Mouse (Mus musculus) neural tube, embryonic 12.5 days (tissue): ENCODE data around the gene Egln1. TPM values are rescaled to one million over a fixed set of nuclear protein-coding genes. Genes with fewer than 3 reads are reported as not detected.

Experiments used
- ATAC-seq: fragments of 200-750 bp; cut with Nextera tagmentation; 2 replicates; pipeline ENCODE4 v1.8.0; 2017; ENCODE audit warnings: low read depth, mild to moderate bottlenecking, moderate TSS enrichment, moderate library complexity; ENCODE audit not compliant: low FRiP score
- H3K27ac ChIP-seq: fragments of 300-500 bp; sonication (generic); 2 replicates; pipeline ENCODE4 v1.5.1; 2016
- H3K27me3 ChIP-seq: fragments of 300-500 bp; sonication (generic); replicated peaks from 2 replicates; pipeline ENCODE4 v1.6.1; 2016; ENCODE audit warnings: mild to moderate bottlenecking
- H3K36me3 ChIP-seq: fragments of 300-500 bp; sonication (generic); 2 replicates; pipeline ENCODE4 v1.6.1; 2016; ENCODE audit warnings: mild to moderate bottlenecking
- H3K4me1 ChIP-seq: fragments of 300-500 bp; sonication (generic); 2 replicates; pipeline ENCODE4 v1.6.1; 2016
- H3K4me2 ChIP-seq: fragments of 300-500 bp; sonication (generic); replicated peaks from 2 replicates; pipeline ENCODE4 v1.6.1; 2016; ENCODE audit warnings: mild to moderate bottlenecking
- H3K4me3 ChIP-seq: fragments of 300-500 bp; sonication (generic); 2 replicates; pipeline ENCODE4 v1.5.1; 2016
- H3K9ac ChIP-seq: fragments of 300-500 bp; sonication (generic); 2 replicates; pipeline ENCODE4 v1.6.1; 2016; ENCODE audit warnings: mild to moderate bottlenecking
- H3K9me3 ChIP-seq: fragments of 300-500 bp; sonication (generic); 2 replicates; pipeline ENCODE4 v1.6.1; 2016; ENCODE audit warnings: mild to moderate bottlenecking
- WGBS: fragments of 180-500 bp; shearing (Covaris S2); methylation state at CpG from one replicate; pipeline ENCODE4 v1.1.7; 2016; 5-methylcytosine and 5-hydroxymethylcytosine counted together
- polyA plus RNA-seq: library from polyadenylated mRNA; unstranded; fragments of >200 nt; fragmentation: Nextera tagmentation; extraction: Ambion mirVana; gene quantifications from 2 replicates; pipeline ENCODE4 v1.2.1, GENCODE M21; 2016

Egln1 gene
- polyA plus RNA-seq, 1 experiment from 2014 or later = 17.4 TPM

- no peak overlapping the region for H3K4me2 ChIP-seq
- H3K4me1 ChIP-seq = 0 out of 2 replicates have a peak, but pooled peaks cover 4% of the 10 kb centered on the region
- H3K9ac ChIP-seq = no peak overlapping the region
- no peak for ATAC-seq
- peaks cover 12% of the 10 kb centered on the region for H3K36me3 ChIP-seq
- no peak overlapping the region for H3K27ac ChIP-seq
- WGBS = 92% methylated on average over 4 of the region's 4 CpGs
- no peaks in the 10 kb centered on the region for H3K27me3 ChIP-seq
- no peaks in the 10 kb centered on the region for H3K9me3 ChIP-seq
- no peak overlapping the region for H3K4me3 ChIP-seq
Measured at GRCm38 (mm10) chr8:124937293-124937692, 11.8 kb downstream of the Egln1 start.

- H3K9ac ChIP-seq = no peak overlapping the region
- H3K36me3 ChIP-seq = peaks cover 12% of the 10 kb centered on the region
- no peak for ATAC-seq
- 0 out of 2 replicates have a peak, but pooled peaks cover 4% of the 10 kb centered on the region for H3K4me1 ChIP-seq
- H3K4me3 ChIP-seq = no peak overlapping the region
- H3K4me2 ChIP-seq = no peak overlapping the region
- no peaks in the 10 kb centered on the region for H3K9me3 ChIP-seq
- H3K27ac ChIP-seq = no peak overlapping the region
- no peaks in the 10 kb centered on the region for H3K27me3 ChIP-seq
- 96% methylated on average over 10 of the region's 10 CpGs for WGBS
Measured at GRCm38 (mm10) chr8:124936699-124937098, 12.4 kb downstream of the Egln1 start.

GRCm38 (mm10) chr8:124935116-124935515 is 14.0 kb downstream of the Egln1 start:
- Histone ChIP-seq H3K4me2 (no peak overlapping the region), H3K9ac (no peak overlapping the region), H3K9me3 (no peaks in the 10 kb centered on the region), H3K4me1 (no peaks in the 10 kb centered on the region), H3K36me3 (peaks cover 12% of the 10 kb centered on the region), H3K27ac (no peak overlapping the region), H3K4me3 (no peak overlapping the region), H3K27me3 (no peaks in the 10 kb centered on the region)
- WGBS = 85% methylated on average over 5 of the region's 5 CpGs
- ATAC-seq = no peak

GRCm38 (mm10) chr8:124932435-124932834 is 16.7 kb downstream of the Egln1 start:
- no peaks in the 10 kb centered on the region for H3K4me1 ChIP-seq
- WGBS = 89% methylated on average over 3 of the region's 3 CpGs
- no peak overlapping the region for H3K27ac ChIP-seq
- no peaks in the 10 kb centered on the region for H3K27me3 ChIP-seq
- no peak overlapping the region for H3K4me2 ChIP-seq
- no peak overlapping the region for H3K4me3 ChIP-seq
- no peaks in the 10 kb centered on the region for H3K9me3 ChIP-seq
- H3K36me3 ChIP-seq = peaks cover 2% of the 10 kb centered on the region; the same call in 1 of the 2 replicates
- H3K9ac ChIP-seq = no peak overlapping the region
- no peak for ATAC-seq

- 86% methylated on average over 4 of the region's 4 CpGs for WGBS
- Histone ChIP-seq H3K27me3 (no peaks in the 10 kb centered on the region), H3K36me3 (peaks cover 12% of the 10 kb centered on the region; the same call in 1 of the 2 replicates), H3K4me1 (no peaks in the 10 kb centered on the region), H3K4me2 (no peak overlapping the region), H3K9me3 (no peaks in the 10 kb centered on the region), H3K9ac (no peak overlapping the region), H3K4me3 (no peak overlapping the region), H3K27ac (no peak overlapping the region)
- no peak for ATAC-seq
Measured at GRCm38 (mm10) chr8:124930649-124931048, 18.5 kb downstream of the Egln1 start.

GRCm38 (mm10) chr8:124930086-124930485 is 19.0 kb downstream of the Egln1 start:
- WGBS = 94% methylated on average over 13 of the region's 13 CpGs
- no peak for ATAC-seq

GRCm38 (mm10) chr8:124929006-124929405 is 20.1 kb downstream of the Egln1 start:
- no peak overlapping the region for H3K4me2 ChIP-seq
- H3K4me1 ChIP-seq = no peaks in the 10 kb centered on the region
- H3K9me3 ChIP-seq = no peaks in the 10 kb centered on the region
- H3K27ac ChIP-seq = no peak overlapping the region
- no peak for ATAC-seq
- 94% methylated on average over 11 of the region's 11 CpGs for WGBS
- peaks cover 14% of the 10 kb centered on the region; the same call in 1 of the 2 replicates for H3K36me3 ChIP-seq
- no peaks in the 10 kb centered on the region for H3K27me3 ChIP-seq
- no peak overlapping the region for H3K4me3 ChIP-seq
- no peak overlapping the region for H3K9ac ChIP-seq

More at GRCm38 (mm10) chr8:124930086-124930485, 19.0 kb downstream of the Egln1 start:
- Histone ChIP-seq H3K4me2 (no peak overlapping the region), H3K27ac (no peak overlapping the region), H3K27me3 (no peaks in the 10 kb centered on the region), H3K4me3 (no peak overlapping the region), H3K36me3 (peaks cover 14% of the 10 kb centered on the region; the same call in 1 of the 2 replicates), H3K4me1 (no peaks in the 10 kb centered on the region), H3K9ac (no peak overlapping the region), H3K9me3 (no peaks in the 10 kb centered on the region)

GRCm38 (mm10) chr8:124926351-124926771 is 22.8 kb downstream of the Egln1 start:
- no peak for ATAC-seq
- Histone ChIP-seq H3K27me3 (no peaks in the 10 kb centered on the region), H3K9ac (no peak overlapping the region), H3K9me3 (no peaks in the 10 kb centered on the region), H3K4me1 (no peaks in the 10 kb centered on the region), H3K4me2 (no peak overlapping the region), H3K27ac (no peak overlapping the region), H3K36me3 (peaks cover 14% of the 10 kb centered on the region; the same call in 1 of the 2 replicates), H3K4me3 (no peak overlapping the region)
- WGBS = 91% methylated on average over 10 of the region's 10 CpGs

- peaks cover 14% of the 10 kb centered on the region; the same call in 1 of the 2 replicates for H3K36me3 ChIP-seq
- 85% methylated on average over 14 of the region's 14 CpGs for WGBS
- no peak overlapping the region for H3K27ac ChIP-seq
- no peak overlapping the region for H3K4me3 ChIP-seq
- H3K9ac ChIP-seq = no peak overlapping the region
- H3K4me1 ChIP-seq = no peaks in the 10 kb centered on the region
- ATAC-seq = no peak
- no peaks in the 10 kb centered on the region for H3K9me3 ChIP-seq
- no peak overlapping the region for H3K4me2 ChIP-seq
- no peaks in the 10 kb centered on the region for H3K27me3 ChIP-seq
Measured at GRCm38 (mm10) chr8:124925544-124926266, 23.4 kb downstream of the Egln1 start.

GRCm38 (mm10) chr8:124923971-124924652 is 25.0 kb downstream of the Egln1 start:
- Histone ChIP-seq H3K36me3 (peaks cover 14% of the 10 kb centered on the region; the same call in 1 of the 2 replicates), H3K27ac (no peak overlapping the region), H3K27me3 (no peaks in the 10 kb centered on the region), H3K4me3 (no peak overlapping the region), H3K9ac (no peak overlapping the region), H3K9me3 (no peaks in the 10 kb centered on the region), H3K4me1 (no peaks in the 10 kb centered on the region), H3K4me2 (no peak overlapping the region)
- 90% methylated on average over 15 of the region's 15 CpGs for WGBS
- ATAC-seq = no peak

GRCm38 (mm10) chr8:124922490-124923089 is 26.5 kb downstream of the Egln1 start:
- no peak overlapping the region for H3K9ac ChIP-seq
- no peak overlapping the region for H3K4me2 ChIP-seq
- H3K27me3 ChIP-seq = no peaks in the 10 kb centered on the region
- H3K36me3 ChIP-seq = peaks cover 14% of the 10 kb centered on the region; the same call in 1 of the 2 replicates
- H3K4me1 ChIP-seq = no peaks in the 10 kb centered on the region
- H3K4me3 ChIP-seq = no peak overlapping the region
- 80% methylated on average over 11 of the region's 11 CpGs for WGBS
- ATAC-seq = no peak
- no peaks in the 10 kb centered on the region for H3K9me3 ChIP-seq
- no peak overlapping the region for H3K27ac ChIP-seq
